Mouse (Mus musculus): ENCODE results near the gene Gm17359.

Gene Gm17359

DNA sequence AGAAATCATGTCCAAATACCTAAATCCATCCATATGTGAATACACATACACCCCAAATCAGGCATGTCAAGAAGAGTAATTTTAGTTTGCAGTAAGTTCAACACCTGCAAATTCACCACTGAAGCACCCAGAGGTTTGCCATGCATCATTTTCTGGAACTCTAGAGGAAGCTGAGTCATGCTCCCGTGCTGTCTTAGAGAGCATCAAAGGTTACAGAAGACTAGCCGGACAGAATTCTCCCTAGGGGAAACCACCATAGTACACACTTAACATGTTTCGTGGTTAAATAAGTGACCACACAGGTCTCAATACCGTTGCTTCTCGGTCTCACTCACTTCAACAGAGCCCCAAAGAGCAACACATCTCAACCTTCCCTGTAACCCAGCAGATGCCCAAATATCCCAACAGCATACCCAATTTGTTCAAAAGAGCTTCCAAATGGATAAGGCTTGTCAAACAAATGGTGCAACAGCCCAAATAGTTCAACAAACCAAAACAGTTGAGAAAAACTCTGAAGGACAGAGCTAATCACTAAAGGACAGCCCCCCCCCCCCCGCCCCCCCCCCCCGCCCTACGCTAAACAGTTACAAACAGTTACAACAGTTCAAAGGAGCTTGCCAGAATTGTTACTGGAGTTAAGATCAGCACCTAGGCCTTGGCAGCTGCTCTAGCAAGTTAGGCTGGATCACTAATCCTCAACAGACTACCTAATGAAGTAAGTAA is at the start of gene Gm17359:
Gm17359 (plus strand) TSS at position 618 of the 723 bp plus-strand sequence.
- no peak for DNase-seq

DNA sequence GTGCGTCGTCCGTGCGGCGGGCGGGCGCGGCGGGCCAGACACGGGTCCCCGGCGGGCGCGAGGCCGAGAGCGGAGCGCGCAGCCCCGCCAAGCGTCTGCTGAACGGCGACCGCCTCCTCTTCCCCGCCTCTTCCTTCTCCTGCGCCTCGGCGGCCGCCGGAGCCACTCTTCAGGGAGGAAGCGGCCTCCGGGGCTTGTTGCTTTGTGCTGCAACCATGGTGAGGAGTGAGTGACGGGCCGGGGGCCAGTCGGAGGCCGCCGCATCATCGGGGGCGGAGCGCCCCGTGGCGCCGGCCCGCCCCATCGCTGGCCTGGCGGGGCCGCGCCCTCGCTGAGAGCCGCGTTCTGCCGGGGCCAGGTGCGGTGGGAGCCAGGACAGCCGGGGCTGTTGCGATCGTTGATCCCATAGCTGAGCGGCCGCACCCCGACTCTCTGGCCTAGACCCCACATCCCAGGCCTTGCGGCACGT is 49.3 kb upstream of the Gm17359 start:
- DNase-seq, result peak; percentile 95

DNA sequence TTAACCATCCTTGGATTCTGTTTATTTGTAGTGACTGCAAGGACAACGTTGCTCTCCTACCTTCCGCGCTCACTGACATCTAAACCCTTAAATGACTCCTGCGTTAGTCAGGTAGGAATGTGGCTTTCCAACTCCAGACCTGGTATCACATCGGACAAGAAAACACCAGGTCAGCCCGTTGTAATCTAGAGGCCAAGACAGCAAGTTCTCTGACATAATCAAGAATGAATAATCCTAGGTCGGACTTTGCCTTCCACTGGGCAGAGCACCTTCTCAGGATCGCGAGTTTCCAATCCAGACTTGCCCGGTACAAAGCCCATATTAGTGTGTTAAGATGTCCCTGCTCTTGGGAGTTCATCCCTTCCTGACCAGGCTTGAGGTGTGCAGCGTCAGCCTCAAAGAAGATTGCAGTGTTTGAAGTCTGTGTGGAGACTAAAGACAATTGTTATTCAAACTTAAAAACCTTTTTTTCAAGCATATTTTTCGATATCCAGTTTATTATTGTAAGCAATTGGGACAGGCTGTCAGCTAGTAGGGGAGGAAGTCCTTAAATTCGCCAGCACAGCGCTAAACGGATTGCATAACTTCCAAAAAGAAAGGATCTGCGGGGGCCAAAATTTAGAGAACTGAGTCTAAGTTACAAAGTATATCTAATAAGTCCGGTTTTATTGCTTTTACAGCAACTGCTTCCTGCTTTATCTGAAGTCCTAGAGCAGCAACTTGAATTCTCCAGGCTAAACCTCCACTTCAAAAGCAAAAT is 48.6 kb upstream of the Gm17359 start:
- DNase-seq, result peak; percentile 43

GRCm38 (mm10) chr3:79289050-79289449 is 47.4 kb upstream of the Gm17359 start:
- DNase-seq, result no peak

- DNase-seq, result no peak
Measured at GRCm38 (mm10) chr3:79293023-79293422, 43.4 kb upstream of the Gm17359 start.

DNA sequence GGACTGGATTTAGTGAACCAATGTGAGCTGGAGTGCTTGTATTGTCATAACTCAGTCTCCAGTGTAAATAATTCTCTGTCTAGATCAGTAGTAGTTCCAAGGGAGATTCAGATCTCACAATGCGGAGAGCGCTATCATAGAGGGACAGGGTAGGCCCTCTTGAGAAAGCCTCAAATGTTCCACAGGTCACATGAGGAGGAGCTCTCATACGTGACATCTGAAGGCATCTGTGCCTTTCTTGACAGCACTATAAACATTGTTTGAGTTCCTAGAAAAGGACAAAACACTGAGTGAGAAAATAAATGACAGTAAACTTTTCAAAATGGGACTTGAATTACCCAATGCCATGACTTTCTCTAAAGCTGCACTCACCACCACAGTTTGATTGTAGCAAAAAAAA is 41.8 kb upstream of the Gm17359 start:
- no peak for DNase-seq

DNA sequence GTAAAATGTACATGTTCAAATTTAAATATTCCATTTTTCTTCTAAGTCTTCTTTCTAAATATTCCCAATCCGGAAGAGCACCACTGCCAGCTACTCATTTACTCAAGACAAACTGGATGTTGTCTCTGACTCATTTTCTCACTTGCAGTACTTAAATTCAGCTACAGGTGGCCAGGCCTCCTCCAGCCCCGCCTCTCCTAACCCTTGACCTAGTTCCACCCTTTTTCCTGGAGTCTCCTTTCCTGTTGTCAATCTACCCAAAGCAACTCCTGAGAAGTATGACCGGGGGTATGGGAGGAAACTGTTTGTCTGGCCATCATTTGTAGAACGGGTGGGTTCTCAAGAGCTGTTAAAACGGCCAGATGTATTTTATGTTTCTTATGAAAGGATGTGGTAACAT is 40.4 kb upstream of the Gm17359 start:
- DNase-seq, result no peak

GRCm38 (mm10) chr3:79296586-79296985 is 39.9 kb upstream of the Gm17359 start:
- no peak for DNase-seq

DNA sequence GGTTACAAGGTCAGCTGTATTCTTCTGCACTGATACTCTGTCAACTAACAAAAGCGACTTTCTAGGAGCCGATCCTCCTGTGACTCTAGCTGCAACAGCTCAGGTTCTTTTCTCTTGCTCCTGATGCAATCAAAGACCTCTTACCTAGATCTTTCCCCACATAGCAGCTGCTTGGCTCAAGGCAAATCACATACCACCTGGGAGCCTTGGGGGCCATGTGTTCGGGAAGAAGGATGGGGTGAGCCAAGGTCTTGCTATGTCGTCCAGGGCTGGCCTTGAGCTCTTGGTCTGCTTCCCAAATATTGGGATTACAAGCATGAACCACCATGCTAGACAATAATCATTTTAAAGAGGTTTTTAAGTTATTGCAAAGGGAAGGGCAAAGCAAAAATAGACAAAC is 39.2 kb upstream of the Gm17359 start:
- no peak for DNase-seq

DNA sequence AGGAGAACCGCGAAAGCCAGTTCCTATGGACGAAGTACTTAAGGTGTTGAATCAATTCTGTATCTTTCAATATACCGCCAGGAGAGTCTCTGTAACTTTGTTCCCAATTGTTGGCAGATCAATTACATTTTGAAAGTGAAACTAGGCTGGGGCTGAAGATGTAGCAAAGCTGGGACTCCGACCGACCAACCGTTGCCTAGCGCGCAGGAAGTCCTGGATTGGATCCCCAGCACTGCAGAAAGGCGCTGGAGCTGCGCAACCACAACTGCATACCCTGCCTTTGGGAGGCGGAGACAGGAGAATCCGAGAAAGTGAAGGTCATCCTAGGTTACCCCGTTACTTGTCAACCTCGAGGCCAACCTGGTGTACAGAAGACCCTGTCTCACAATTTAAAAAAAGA is 37.1 kb upstream of the Gm17359 start:
- no peak for DNase-seq

DNA sequence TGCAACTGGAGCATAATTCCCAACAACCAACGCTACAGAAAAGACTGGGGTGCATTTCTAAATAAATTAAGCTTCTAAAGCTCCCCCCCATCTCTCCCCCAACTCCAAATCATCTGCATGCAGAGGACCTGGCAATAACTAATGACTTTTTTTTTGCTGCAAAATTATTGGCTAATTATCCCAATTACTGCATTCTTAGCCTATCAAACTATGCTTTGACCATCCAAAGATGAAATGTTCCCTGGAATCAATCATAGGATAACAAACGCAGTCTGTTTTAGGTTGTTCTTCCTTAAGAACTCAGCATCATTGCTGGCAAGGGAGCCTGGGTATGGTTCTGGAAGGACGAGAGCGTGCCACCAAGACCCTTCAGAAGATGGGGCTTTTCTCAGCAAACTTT is 27.9 kb upstream of the Gm17359 start:
- DNase-seq, result no peak

DNA sequence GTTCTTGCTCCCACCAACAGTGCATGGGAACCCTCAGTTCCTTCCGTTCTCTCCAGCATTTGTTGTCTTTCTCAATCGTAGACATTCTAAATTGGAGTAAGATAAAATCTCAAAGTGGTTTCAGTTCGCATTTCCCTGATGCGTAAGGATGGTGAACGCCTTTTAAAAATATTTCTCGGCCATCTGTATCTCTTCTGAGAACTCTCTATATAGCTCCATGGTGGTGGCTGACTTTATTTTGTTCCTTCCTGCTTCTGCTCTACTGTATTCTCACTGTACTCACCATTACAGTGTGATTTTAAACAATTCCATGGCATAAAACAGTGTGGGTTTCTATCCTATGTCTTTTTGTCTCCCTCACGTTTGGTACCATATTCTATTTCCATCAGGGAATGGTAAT is 26.3 kb upstream of the Gm17359 start:
- DNase-seq, result no peak

GRCm38 (mm10) chr3:79311895-79312294 is 24.6 kb upstream of the Gm17359 start:
- no peak for DNase-seq

- DNase-seq, result no peak
Measured at GRCm38 (mm10) chr3:79314006-79314698, 22.3 kb upstream of the Gm17359 start.

GRCm38 (mm10) chr3:79324697-79325526 is 11.5 kb upstream of the Gm17359 start:
- DNase-seq, result no peak

DNA sequence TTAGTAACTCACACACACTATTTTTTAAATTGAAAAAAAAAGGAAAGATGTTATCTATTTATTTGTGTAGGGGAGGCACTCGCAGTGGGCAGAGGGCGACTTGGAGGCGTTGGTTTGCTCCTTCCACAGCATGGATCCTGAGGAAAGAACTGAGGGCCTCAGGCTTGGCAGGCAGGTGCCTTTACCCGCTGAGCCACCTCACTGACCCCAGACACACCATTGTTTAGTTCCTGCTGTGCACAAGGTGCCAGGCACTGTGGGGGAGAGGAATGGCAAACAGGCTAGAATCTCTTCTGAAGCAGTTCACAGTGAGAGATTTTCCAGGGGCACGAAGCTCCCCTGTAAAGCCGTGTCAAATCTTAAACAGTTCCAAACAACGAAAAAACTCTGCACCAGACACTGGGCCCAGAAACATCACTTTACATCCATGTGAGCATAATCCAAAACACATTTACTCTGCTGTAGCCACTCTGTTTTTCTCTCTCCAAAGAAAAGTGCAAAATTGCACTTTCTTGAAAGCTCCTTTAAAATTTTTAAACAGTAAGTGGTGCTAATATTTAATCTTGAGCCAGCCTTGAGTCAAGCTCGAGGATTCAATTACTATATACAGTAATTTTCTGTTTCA is 6.7 kb upstream of the Gm17359 start:
- no peak for DNase-seq

DNA sequence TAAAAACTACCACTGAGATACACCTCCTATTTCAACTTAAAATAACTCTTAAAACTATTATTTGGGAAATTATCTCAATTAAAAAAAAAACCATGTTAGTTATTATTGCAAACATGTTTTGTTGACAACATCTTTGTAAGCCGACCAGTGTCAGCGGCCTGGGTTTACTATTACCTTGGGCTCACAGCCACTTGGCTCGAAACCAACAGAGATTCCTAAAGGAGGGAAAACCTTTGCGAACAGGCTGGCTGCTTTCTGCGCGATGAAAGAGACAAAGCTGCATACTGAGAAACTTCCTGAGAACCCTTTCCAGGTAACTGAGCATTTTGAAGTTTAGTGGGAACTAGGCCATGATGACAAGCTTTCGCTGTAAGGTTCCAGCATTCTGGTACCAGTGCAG is 3.4 kb upstream of the Gm17359 start:
- no peak for DNase-seq

GRCm38 (mm10) chr3:79333643-79334200 is 2.7 kb upstream of the Gm17359 start:
- DNase-seq, result no peak

- DNase-seq, result no peak
Measured at GRCm38 (mm10) chr3:79340737-79341136, 4.3 kb downstream of the Gm17359 start.

- DNase-seq, result no peak
Measured at GRCm38 (mm10) chr3:79342961-79343735, 6.7 kb downstream of the Gm17359 start.

- DNase-seq, result no peak
Measured at GRCm38 (mm10) chr3:79349311-79349710, 12.8 kb downstream of the Gm17359 start.
